Mouse (Mus musculus) erythroblast, embryonic 14.5 days (primary cell): ENCODE results near the gene Dnajb12.

Source experiments
- GATA1 ChIP-seq: IDR thresholded peaks from 2 replicates; pipeline ENCODE4 v1.6.1; 2012; ENCODE audit warnings: low read length, inconsistent platforms, mixed read lengths
- TAL1 ChIP-seq: IDR thresholded peaks from 3 replicates; pipeline ENCODE4 v1.6.1; 2012; ENCODE audit warnings: low read length, inconsistent platforms, mixed read lengths

GRCm38 (mm10) chr10:59896911-59897331, 17.6 kb downstream of the Dnajb12 start:
- TF ChIP-seq GATA1, result no peak
- TF ChIP-seq TAL1, result no peak
